Mouse (Mus musculus): ENCODE results near the gene Tmem95.

GRCm38 (mm10) chr11:69913554-69914371 is 35.9 kb upstream of the Tmem95 start, which contains the start of gene Gps2:
- TF ChIP-seq CTCF (IDR thresholded peaks at IDR 0.05; ENCODE audit: low read depth) (no peak; the same call in 1 of the 2 replicates), EP300 (IDR thresholded peaks at IDR 0.05; ENCODE audit: low read depth) (peak; percentile 49; the same call in 1 of the 2 replicates)

Data from liver, embryonic 14.5 days (tissue).